Mouse (Mus musculus): Measurements from ENCODE around the gene Gkap1. TPM values are rescaled to one million over a fixed set of nuclear protein-coding genes. Genes with fewer than 3 reads are reported as not detected.

The Gkap1 gene
- total RNA-seq, 1 experiment, result 17.5 TPM

DNA sequence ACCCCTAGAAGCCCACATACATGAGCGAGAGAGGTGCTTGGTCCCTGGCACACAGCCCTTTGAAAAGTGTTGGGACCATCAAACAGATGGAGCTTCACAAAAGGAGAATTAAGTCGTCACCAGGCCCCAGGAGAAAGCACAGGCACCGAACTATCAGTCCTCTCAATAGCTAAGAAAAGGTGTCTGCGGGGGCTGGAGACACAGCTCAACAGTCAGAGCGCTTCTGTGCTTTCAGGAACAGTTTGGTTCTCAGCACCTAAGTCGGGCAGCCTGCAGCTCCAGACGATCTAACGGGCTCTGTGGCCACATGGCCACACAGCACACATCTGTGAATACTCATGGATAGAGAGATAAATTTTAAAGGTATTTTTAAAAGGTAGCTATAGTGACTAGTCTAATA, 89.2 kb downstream of the Gkap1 start:
- Histone ChIP-seq H3K27ac (ENCODE audit: insufficient read depth, low read depth, low read length, poor library complexity, severe bottlenecking) (no peak overlapping the region), H3K9me3 (ENCODE audit: control insufficient read depth, insufficient read depth, low read depth, low read length) (no peaks in the 10 kb centered on the region), H3K36me3 (ENCODE audit: control insufficient read depth, insufficient read depth, low read length, poor library complexity, severe bottlenecking) (peaks cover 22% of the 10 kb centered on the region), H3K9ac (ENCODE audit: insufficient read depth, low read depth, low read length, poor library complexity, severe bottlenecking) (no peak overlapping the region), H3K4me3 (ENCODE audit: insufficient read depth in 1 of 2, low read depth in 1 of 2, low read length in 2 of 2, poor library complexity in 1 of 2, severe bottlenecking in 1 of 2) (no peak overlapping the region), H3K4me1 (ENCODE audit: control insufficient read depth in 2 of 2, insufficient read depth in 2 of 2, low read length in 2 of 2, poor library complexity in 1 of 2) (no peaks in the 10 kb centered on the region)
- in situ Hi-C loops (cut with MboI; ENCODE audit: low sequenced_read_pairs in 2 of 2, unreplicated experiment in 2 of 2), result no loop called here
- TF ChIP-seq MAFK (IDR thresholded peaks at IDR 0.05; ENCODE audit: insufficient read depth, low read depth, low read length) (no peak), ZNF384 (IDR thresholded peaks at IDR 0.05; ENCODE audit: low read depth, low read length) (no peak), CHD2 (IDR thresholded peaks at IDR 0.05; ENCODE audit: low read depth, low read length) (no peak), ZC3H11A (IDR thresholded peaks at IDR 0.05; ENCODE audit: borderline replicate concordance, low read depth, low read length) (no peak), HCFC1 (IDR thresholded peaks at IDR 0.05; ENCODE audit: borderline replicate concordance, insufficient read depth, low read length) (no peak)
- no peak for DNase-seq (ENCODE audit: low read depth, low spot score)

DNA sequence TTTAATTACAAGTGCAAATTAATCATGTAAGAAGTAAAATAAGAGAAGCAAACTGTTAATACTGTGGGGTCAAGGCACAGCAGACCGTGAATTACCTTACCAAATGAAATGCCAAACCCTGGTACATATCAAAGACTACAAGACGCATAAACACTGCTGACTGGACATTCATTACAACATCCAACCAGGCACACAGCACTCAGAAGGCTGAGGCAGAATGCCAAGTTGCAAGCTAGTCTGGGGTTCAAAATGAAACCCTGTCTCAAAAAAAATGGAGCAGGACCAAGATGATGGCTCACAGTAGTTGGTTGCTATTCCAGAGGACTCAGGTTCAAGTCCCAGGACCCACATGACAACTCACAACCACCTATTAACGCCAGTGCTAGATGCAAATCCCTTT, 91.4 kb downstream of the Gkap1 start:
- H3K4me3 ChIP-seq (ENCODE audit: insufficient read depth in 1 of 2, low read depth in 1 of 2, low read length in 2 of 2, poor library complexity in 1 of 2, severe bottlenecking in 1 of 2), result no peak overlapping the region
- no peak for DNase-seq (ENCODE audit: low read depth, low spot score)
- H3K9me3 ChIP-seq (ENCODE audit: control insufficient read depth, insufficient read depth, low read depth, low read length), result no peaks in the 10 kb centered on the region
- TF ChIP-seq ZNF384 (IDR thresholded peaks at IDR 0.05; ENCODE audit: low read depth, low read length), result no peak
- no peak for TF ChIP-seq HCFC1 (IDR thresholded peaks at IDR 0.05; ENCODE audit: borderline replicate concordance, insufficient read depth, low read length)
- no peak for TF ChIP-seq ZC3H11A (IDR thresholded peaks at IDR 0.05; ENCODE audit: borderline replicate concordance, low read depth, low read length)
- TF ChIP-seq CHD2 (IDR thresholded peaks at IDR 0.05; ENCODE audit: low read depth, low read length), result no peak
- TF ChIP-seq MAFK (IDR thresholded peaks at IDR 0.05; ENCODE audit: insufficient read depth, low read depth, low read length), result no peak
- no peak overlapping the region for H3K9ac ChIP-seq (ENCODE audit: insufficient read depth, low read depth, low read length, poor library complexity, severe bottlenecking)
- in situ Hi-C loops (cut with MboI; ENCODE audit: low sequenced_read_pairs in 2 of 2, unreplicated experiment in 2 of 2), result no loop called here
- H3K36me3 ChIP-seq (ENCODE audit: control insufficient read depth, insufficient read depth, low read length, poor library complexity, severe bottlenecking), result peaks cover 21% of the 10 kb centered on the region
- no peak overlapping the region for H3K27ac ChIP-seq (ENCODE audit: insufficient read depth, low read depth, low read length, poor library complexity, severe bottlenecking)
- H3K4me1 ChIP-seq (ENCODE audit: control insufficient read depth in 2 of 2, insufficient read depth in 2 of 2, low read length in 2 of 2, poor library complexity in 1 of 2), result no peaks in the 10 kb centered on the region

Other genes starting within 250 kb of the Gkap1 start
- 0.63 and 0.67 TPM in 2 replicates for gene Klhl3, start 162.1 kb downstream of the Gkap1 start, total RNA-seq (2012; rRNA removed)
- gene Hnrnpa0, start 147.1 kb downstream of the Gkap1 start, total RNA-seq (2012; rRNA removed), result 84.4 and 93.8 TPM in 2 replicates
- gene Idnk, start 118.0 kb downstream of the Gkap1 start, total RNA-seq (2012; rRNA removed), result 9.6 and 11.3 TPM in 2 replicates
- gene Ubqln1, start 60.0 kb downstream of the Gkap1 start, total RNA-seq (2012; rRNA removed), result 60.2 and 91.7 TPM in 2 replicates
- 0.18 and 0.21 TPM in 2 replicates for gene Kif27, start 83.4 kb upstream of the Gkap1 start, total RNA-seq (2012; rRNA removed)
- 12.5 and 14.5 TPM in 2 replicates for gene 2210016F16Rik, start 109.5 kb upstream of the Gkap1 start, total RNA-seq (2012; rRNA removed)
- 19.5 and 22.3 TPM in 2 replicates for gene Rmi1, start 126.5 kb upstream of the Gkap1 start, total RNA-seq (2012; rRNA removed)
- 576 and 704 TPM in 2 replicates for gene Hnrnpk, start 127.6 kb upstream of the Gkap1 start, total RNA-seq (2012; rRNA removed)